Mouse (Mus musculus) lung, adult 2 months (tissue): ENCODE results near the gene 4931422A03Rik.

Experiments
- CTCF ChIP-seq: fragments of 200-500 bp; IDR thresholded peaks from 2 replicates; pipeline ENCODE4 v1.5.1; 2011; ENCODE audit warnings: mild to moderate bottlenecking, low read length, control low read depth; ENCODE audit not compliant: insufficient read depth
- POLR2A ChIP-seq: fragments of 200-500 bp; IDR thresholded peaks from 2 replicates; pipeline ENCODE4 v1.6.1; 2011; ENCODE audit warnings: low read depth, mild to moderate bottlenecking, control low read depth, low read length, borderline replicate concordance; ENCODE audit errors: extremely low read depth

DNA sequence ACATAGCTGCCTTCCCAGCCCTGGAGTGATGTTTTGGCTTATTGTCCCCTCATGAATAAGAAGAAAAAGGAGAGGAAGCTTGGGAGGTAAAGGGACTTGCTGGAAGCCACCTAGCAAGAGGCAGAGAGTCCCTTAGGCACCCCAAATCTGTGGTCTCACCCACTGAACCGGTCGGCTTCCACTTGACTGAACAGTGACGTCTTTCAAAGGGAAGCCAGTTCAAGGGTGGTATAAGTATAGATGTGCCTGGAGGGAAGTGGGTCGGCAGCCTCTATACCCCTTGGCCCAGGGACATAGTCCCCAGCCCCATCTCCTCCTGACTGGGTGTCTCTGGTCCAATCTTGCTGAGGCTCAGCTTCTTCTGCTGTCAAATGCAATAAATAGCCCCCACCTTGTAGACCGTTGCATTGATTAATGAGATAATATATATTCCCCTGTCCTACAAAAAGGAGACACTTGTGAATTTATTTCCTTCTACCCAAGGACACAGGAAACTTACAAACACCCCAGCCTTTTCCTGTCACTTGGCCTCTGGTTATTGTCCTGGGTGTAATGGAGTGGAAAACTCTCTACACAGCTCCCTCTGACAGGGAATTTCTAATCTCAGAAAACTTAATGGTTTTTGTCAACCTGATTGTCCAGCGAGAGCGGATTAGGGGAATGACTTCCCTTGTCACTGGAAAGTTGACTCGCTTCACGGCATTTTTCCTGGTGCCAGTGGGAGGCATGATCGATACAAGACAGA is 92.3 kb downstream of the 4931422A03Rik start:
- no peak for TF ChIP-seq POLR2A
- TF ChIP-seq CTCF, result no peak
